Mouse (Mus musculus) liver, embryonic 13.5 days (tissue): ENCODE measurements at regions not wholly inside any gene's neighbourhood (a gene's known extent, or its start where the extent isn't known, plus 50 kb on each side); places are given as distances from the start of the nearest gene placed in this dataset.

Experiments
- ATAC-seq: fragments of 200-750 bp; cut with Nextera tagmentation; 2 replicates; pipeline ENCODE4 v1.8.0; 2017; ENCODE audit warnings: low read depth, mild to moderate bottlenecking, moderate number of reproducible peaks, moderate library complexity
- DNase-seq: peaks from one replicate; pipeline ENCODE4 v3.0.0; 2022
- H3K27ac ChIP-seq: fragments of 300-500 bp; sonication (generic); 2 replicates; pipeline ENCODE4 v1.5.1; 2015; ENCODE audit warnings: moderate library complexity, mild to moderate bottlenecking, inconsistent platforms
- H3K27me3 ChIP-seq: fragments of 300-500 bp; sonication (generic); 2 replicates; pipeline ENCODE4 v1.6.1; 2015; ENCODE audit warnings: mild to moderate bottlenecking, inconsistent platforms
- H3K36me3 ChIP-seq: fragments of 300-500 bp; sonication (generic); 2 replicates; pipeline ENCODE4 v1.6.1; 2015; ENCODE audit warnings: mild to moderate bottlenecking, inconsistent platforms
- H3K4me1 ChIP-seq: fragments of 300-500 bp; sonication (generic); replicated peaks from 2 replicates; pipeline ENCODE4 v1.6.1; 2015; ENCODE audit warnings: inconsistent platforms
- H3K4me2 ChIP-seq: fragments of 300-500 bp; sonication (generic); 2 replicates; pipeline ENCODE4 v1.6.1; 2015; ENCODE audit warnings: inconsistent platforms, mild to moderate bottlenecking, moderate library complexity
- H3K4me3 ChIP-seq: fragments of 300-500 bp; sonication (generic); replicated peaks from 2 replicates; pipeline ENCODE4 v1.5.1; 2015; ENCODE audit warnings: mild to moderate bottlenecking, inconsistent platforms
- H3K9ac ChIP-seq: fragments of 300-500 bp; sonication (generic); 2 replicates; pipeline ENCODE4 v1.6.1; 2015; ENCODE audit warnings: mild to moderate bottlenecking, inconsistent platforms
- H3K9me3 ChIP-seq: fragments of 300-500 bp; sonication (generic); replicated peaks from 2 replicates; pipeline ENCODE4 v1.6.1; 2016; ENCODE audit warnings: inconsistent platforms
- WGBS: fragments of 180-500 bp; shearing (Covaris S2); methylation state at CpG from one replicate; pipeline ENCODE4 v1.1.7; 2015; ENCODE audit not compliant: insufficient replicate concordance; 5-methylcytosine and 5-hydroxymethylcytosine counted together

- H3K9me3 ChIP-seq = no peaks in the 10 kb centered on the region
- H3K27ac ChIP-seq = no peak overlapping the region
- H3K4me3 ChIP-seq = no peak overlapping the region
- H3K4me2 ChIP-seq = no peak overlapping the region
- WGBS = 59% methylated on average over 3 of the region's 3 CpGs
- no peaks in the 10 kb centered on the region for H3K4me1 ChIP-seq
- no peak for DNase-seq
- no peak overlapping the region for H3K9ac ChIP-seq
- ATAC-seq = no peak
- no peaks in the 10 kb centered on the region for H3K27me3 ChIP-seq
- no peaks in the 10 kb centered on the region for H3K36me3 ChIP-seq
These were observed 94.4 kb upstream of the Nck2 start for GRCm38 (mm10) chr1:43349966-43350365.

- no peak overlapping the region for H3K9ac ChIP-seq
- ATAC-seq (no peak), DNase-seq (no peak)
- 72% methylated on average over 6 of the region's 6 CpGs for WGBS
- H3K36me3 ChIP-seq = no peaks in the 10 kb centered on the region
- no peak overlapping the region for H3K4me3 ChIP-seq
- no peak overlapping the region for H3K4me2 ChIP-seq
- no peaks in the 10 kb centered on the region for H3K9me3 ChIP-seq
- no peak overlapping the region for H3K27ac ChIP-seq
- peaks cover 21% of the 10 kb centered on the region for H3K27me3 ChIP-seq
- H3K4me1 ChIP-seq = peaks cover 15% of the 10 kb centered on the region
These were observed 86.2 kb upstream of the Nck2 start for GRCm38 (mm10) chr1:43358191-43358590.

- no peak overlapping the region for H3K9ac ChIP-seq
- no peaks in the 10 kb centered on the region for H3K36me3 ChIP-seq
- no peak overlapping the region for H3K27ac ChIP-seq
- ATAC-seq (no peak), DNase-seq (no peak)
- 69% methylated on average over 4 of the region's 4 CpGs for WGBS
- H3K9me3 ChIP-seq = no peaks in the 10 kb centered on the region
- peaks cover 23% of the 10 kb centered on the region for H3K27me3 ChIP-seq
- H3K4me3 ChIP-seq = no peak overlapping the region
- H3K4me2 ChIP-seq = no peak overlapping the region
- peaks cover 15% of the 10 kb centered on the region for H3K4me1 ChIP-seq
These were observed 84.7 kb upstream of the Nck2 start for GRCm38 (mm10) chr1:43359662-43360061.

- Histone ChIP-seq H3K9ac (no peak overlapping the region), H3K9me3 (no peaks in the 10 kb centered on the region), H3K4me1 (peaks cover 15% of the 10 kb centered on the region), H3K27me3 (peaks cover 23% of the 10 kb centered on the region), H3K36me3 (no peaks in the 10 kb centered on the region), H3K4me3 (no peak overlapping the region), H3K4me2 (no peak overlapping the region), H3K27ac (no peak overlapping the region)
- WGBS = 51% methylated on average over 8 of the region's 8 CpGs
- DNase-seq (no peak), ATAC-seq (no peak)
These were observed 84.1 kb upstream of the Nck2 start for GRCm38 (mm10) chr1:43360291-43360690.

GRCm38 (mm10) chr1:43360741-43361140, 83.6 kb upstream of the Nck2 start:
- WGBS = 36% methylated on average over 4 of the region's 4 CpGs
- DNase-seq (no peak), ATAC-seq (no peak)
- no peak overlapping the region for H3K9ac ChIP-seq
- H3K4me3 ChIP-seq = no peak overlapping the region
- H3K27ac ChIP-seq = no peak overlapping the region
- H3K4me2 ChIP-seq = no peak overlapping the region
- H3K27me3 ChIP-seq = peaks cover 23% of the 10 kb centered on the region
- H3K36me3 ChIP-seq = no peaks in the 10 kb centered on the region
- peaks cover 15% of the 10 kb centered on the region for H3K4me1 ChIP-seq
- H3K9me3 ChIP-seq = no peaks in the 10 kb centered on the region

- Histone ChIP-seq H3K27ac (no peak overlapping the region), H3K9ac (no peak overlapping the region), H3K9me3 (no peaks in the 10 kb centered on the region), H3K27me3 (peaks cover 23% of the 10 kb centered on the region), H3K4me3 (no peak overlapping the region), H3K4me2 (no peak overlapping the region), H3K36me3 (no peaks in the 10 kb centered on the region), H3K4me1 (peaks cover 21% of the 10 kb centered on the region)
- no peak for DNase-seq
- no peak for ATAC-seq
- 24% methylated on average over 3 of the region's 3 CpGs for WGBS
These were observed 82.9 kb upstream of the Nck2 start for GRCm38 (mm10) chr1:43361455-43361863.

GRCm38 (mm10) chr1:43362136-43362535, 82.2 kb upstream of the Nck2 start:
- ATAC-seq (no peak), DNase-seq (no peak)
- Histone ChIP-seq H3K9me3 (no peaks in the 10 kb centered on the region), H3K4me3 (no peak overlapping the region), H3K27me3 (peaks cover 23% of the 10 kb centered on the region), H3K27ac (no peak overlapping the region), H3K36me3 (no peaks in the 10 kb centered on the region), H3K4me1 (peaks cover 26% of the 10 kb centered on the region), H3K9ac (no peak overlapping the region), H3K4me2 (no peak overlapping the region)
- 51% methylated on average over 5 of the region's 5 CpGs for WGBS

GRCm38 (mm10) chr1:43363178-43363577, 81.2 kb upstream of the Nck2 start:
- Histone ChIP-seq H3K27me3 (peaks cover 23% of the 10 kb centered on the region), H3K4me1 (peaks cover 36% of the 10 kb centered on the region), H3K9me3 (no peaks in the 10 kb centered on the region), H3K27ac (no peak overlapping the region), H3K36me3 (no peaks in the 10 kb centered on the region), H3K4me3 (no peak overlapping the region), H3K9ac (no peak overlapping the region), H3K4me2 (no peak overlapping the region)
- 51% methylated on average over 4 of the region's 4 CpGs for WGBS
- DNase-seq = no peak
- ATAC-seq = no peak

- Histone ChIP-seq H3K4me3 (no peak overlapping the region), H3K36me3 (no peaks in the 10 kb centered on the region), H3K9ac (no peak overlapping the region), H3K27me3 (peaks cover 16% of the 10 kb centered on the region), H3K27ac (no peak overlapping the region), H3K4me1 (peaks cover 24% of the 10 kb centered on the region), H3K9me3 (no peaks in the 10 kb centered on the region), H3K4me2 (no peak overlapping the region)
- ATAC-seq (no peak), DNase-seq (no peak)
- WGBS = 55% methylated on average over 2 of the region's 2 CpGs
These were observed 77.9 kb upstream of the Nck2 start for GRCm38 (mm10) chr1:43366433-43366832.

- DNase-seq (no peak), ATAC-seq (peak; percentile 45)
- no peaks in the 10 kb centered on the region for H3K36me3 ChIP-seq
- peaks cover 8% of the 10 kb centered on the region for H3K27me3 ChIP-seq
- H3K4me1 ChIP-seq = peaks cover 25% of the 10 kb centered on the region
- no peak overlapping the region for H3K4me3 ChIP-seq
- no peaks in the 10 kb centered on the region for H3K9me3 ChIP-seq
- 49% methylated on average over 5 of the region's 5 CpGs for WGBS
- no peak overlapping the region for H3K4me2 ChIP-seq
- H3K9ac ChIP-seq = no peak overlapping the region
- no peak overlapping the region; the same call in 1 of the 2 replicates for H3K27ac ChIP-seq
These were observed 77.1 kb upstream of the Nck2 start for GRCm38 (mm10) chr1:43367151-43367895.

- ATAC-seq = peak; percentile 71
- no peaks in the 10 kb centered on the region for H3K9me3 ChIP-seq
- no peaks in the 10 kb centered on the region for H3K36me3 ChIP-seq
- DNase-seq = no peak
- no peak overlapping the region for H3K9ac ChIP-seq
- H3K4me3 ChIP-seq = no peak overlapping the region
- 9% methylated on average over 1 of the region's 1 CpGs for WGBS
- H3K4me1 ChIP-seq = peaks cover 18% of the 10 kb centered on the region
- H3K27me3 ChIP-seq = no peaks in the 10 kb centered on the region
- H3K4me2 ChIP-seq = no peak overlapping the region
- H3K27ac ChIP-seq = no peak overlapping the region
These were observed 72.5 kb upstream of the Nck2 start for GRCm38 (mm10) chr1:43371863-43372262.

GRCm38 (mm10) chr1:43374946-43375345, 69.4 kb upstream of the Nck2 start:
- H3K36me3 ChIP-seq = no peaks in the 10 kb centered on the region
- ATAC-seq = no peak
- H3K4me3 ChIP-seq = no peak overlapping the region
- 44% methylated on average over 5 of the region's 5 CpGs for WGBS
- no peaks in the 10 kb centered on the region for H3K27me3 ChIP-seq
- DNase-seq = no peak
- peaks cover 5% of the 10 kb centered on the region for H3K4me1 ChIP-seq
- no peak overlapping the region for H3K4me2 ChIP-seq
- H3K9ac ChIP-seq = no peak overlapping the region
- no peaks in the 10 kb centered on the region for H3K9me3 ChIP-seq
- no peak overlapping the region for H3K27ac ChIP-seq
